Mouse (Mus musculus): Measurements from ENCODE around the gene Apip.

Gene Apip

DNA sequence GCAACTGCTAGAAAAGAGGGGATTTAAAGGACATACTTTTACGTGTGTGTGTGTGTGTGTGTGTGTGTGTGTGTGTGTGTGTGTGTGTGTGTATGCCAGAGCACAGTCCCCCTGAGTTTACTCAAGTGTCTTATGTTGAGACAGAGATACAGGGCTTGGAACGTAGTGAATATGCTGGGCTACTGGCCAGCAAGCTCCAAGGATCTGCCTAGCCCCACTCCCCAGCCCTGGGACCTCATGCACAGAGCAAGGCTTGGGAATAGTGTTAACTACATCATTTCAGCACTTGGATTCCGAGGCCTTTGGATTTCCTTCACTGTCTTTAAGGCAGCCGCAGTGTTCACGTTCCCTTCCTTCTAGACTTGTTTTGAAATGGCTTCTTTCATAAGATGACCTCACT is 29.1 kb downstream of the Apip start:
- DNase-seq (ENCODE audit: low spot score), result no peak

DNA sequence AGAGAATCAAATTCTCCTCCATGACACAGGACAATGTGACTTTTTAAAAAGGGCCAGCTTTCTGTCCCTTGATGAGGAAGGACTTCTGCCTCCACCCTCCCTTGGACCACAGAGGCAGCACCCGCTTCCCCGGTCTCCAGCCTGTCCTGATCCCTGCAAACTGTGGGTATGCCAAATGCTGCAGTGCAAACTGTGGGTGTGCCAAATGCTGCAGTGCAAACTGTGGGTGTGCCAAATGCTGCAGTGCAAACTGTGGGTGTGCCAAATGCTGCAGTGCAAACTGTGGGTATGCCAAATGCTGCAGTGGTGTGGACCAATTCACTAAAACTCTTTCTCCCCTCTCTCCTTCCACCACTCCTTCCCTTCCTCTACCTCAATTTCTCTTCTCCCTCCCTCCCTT is 32.7 kb downstream of the Apip start:
- DNase-seq (ENCODE audit: low spot score), result no peak

DNA sequence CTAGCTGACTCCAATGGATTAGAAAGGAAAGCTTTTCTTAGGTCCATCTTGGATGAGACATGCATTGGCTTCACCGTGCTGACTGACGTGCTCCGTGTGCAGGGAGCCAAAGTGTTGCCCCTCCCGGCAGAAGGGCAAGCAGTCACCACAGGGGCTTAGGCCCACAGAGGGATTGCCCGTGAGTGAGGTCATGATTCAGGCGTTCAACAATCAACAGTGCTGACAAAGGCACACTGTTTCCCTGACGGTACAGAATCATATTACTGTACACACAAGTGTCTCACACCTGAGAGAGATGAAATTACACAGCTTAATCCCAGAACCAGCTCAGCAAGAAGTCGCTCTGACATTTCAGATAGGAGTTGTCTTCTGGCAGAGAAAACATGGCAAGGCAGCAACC is 38.2 kb downstream of the Apip start:
- peak; percentile 19 for DNase-seq (ENCODE audit: low spot score)

GRCm38 (mm10) chr2:103117212-103117611 is 43.7 kb downstream of the Apip start:
- no peak for DNase-seq (ENCODE audit: low spot score)

DNA sequence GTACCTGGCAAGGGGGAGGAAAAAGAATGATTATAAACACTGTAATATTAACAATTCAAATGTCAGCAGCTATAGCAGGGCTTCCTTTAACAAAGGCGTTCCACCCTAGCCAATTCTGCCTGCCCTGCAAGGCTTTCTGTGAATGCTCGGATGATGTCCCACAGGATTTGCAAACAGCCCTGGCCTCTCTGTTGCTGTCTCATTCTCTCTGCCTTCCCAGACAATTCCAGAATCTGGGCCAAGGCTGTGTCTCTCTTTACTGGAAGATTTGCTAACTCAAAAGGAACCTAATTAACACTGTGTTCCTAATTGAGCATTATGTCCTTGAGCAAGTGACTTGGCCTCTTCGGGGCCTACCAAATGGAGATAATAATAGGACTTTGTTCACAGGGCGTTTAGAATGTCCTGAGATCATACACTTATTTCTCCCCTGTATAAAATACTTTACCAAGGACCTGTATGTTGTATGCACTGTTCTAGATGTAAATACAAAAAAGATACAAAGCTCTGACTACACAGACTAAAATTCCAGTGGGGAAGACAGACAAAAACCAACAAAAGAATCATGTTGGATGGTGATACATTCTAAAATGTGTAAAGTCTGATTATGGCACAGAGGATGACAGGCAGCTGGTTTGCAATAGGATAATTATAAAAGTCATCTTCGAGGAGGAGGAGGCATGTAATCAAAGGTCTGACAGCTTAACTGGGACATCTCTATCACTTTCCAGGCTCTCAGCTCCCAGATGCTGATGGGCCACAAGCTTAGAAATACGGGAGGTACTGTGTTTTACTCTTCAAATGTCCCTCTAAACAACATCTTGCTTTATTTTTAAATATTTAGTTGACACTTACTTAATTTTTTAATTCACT is 45.1 kb downstream of the Apip start:
- no peak for DNase-seq (ENCODE audit: low spot score)

- DNase-seq (ENCODE audit: low spot score), result no peak
Measured at GRCm38 (mm10) chr2:103119197-103119854, 45.9 kb downstream of the Apip start.

- DNase-seq (ENCODE audit: low spot score), result no peak
Measured at GRCm38 (mm10) chr2:103129676-103130075, 56.2 kb downstream of the Apip start.

DNA sequence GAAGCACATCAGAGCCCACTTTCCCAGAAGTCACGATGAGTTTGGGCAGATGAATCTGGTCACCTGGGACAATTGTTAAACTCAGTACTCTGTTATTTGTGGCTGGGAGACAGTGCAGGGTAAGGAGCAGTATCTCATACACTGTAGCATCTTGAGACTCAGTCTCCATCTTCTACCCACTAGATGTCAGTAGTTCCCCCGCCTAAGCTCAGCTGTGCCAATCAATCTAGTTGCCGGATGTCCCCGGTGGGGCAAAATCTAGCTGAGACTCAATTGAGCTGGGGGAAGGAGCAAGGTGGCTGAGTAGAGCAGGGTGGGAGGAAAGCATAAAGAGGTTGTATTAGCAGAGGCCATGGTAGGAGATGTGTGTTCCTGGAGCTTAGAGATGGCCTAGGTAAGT is 57.7 kb downstream of the Apip start:
- peak; percentile 42 for DNase-seq (ENCODE audit: low spot score)

- DNase-seq (ENCODE audit: low spot score), result no peak
Measured at GRCm38 (mm10) chr2:103138529-103139265, 65.2 kb downstream of the Apip start.

Data from embryo, embryonic 10.5 days (tissue).